Mouse (Mus musculus) bone marrow macrophage, adult 2 months (primary cell): ENCODE results near the gene Rassf2. TPM values are rescaled to one million over a fixed set of nuclear protein-coding genes. Genes with fewer than 3 reads are reported as not detected.

ENCODE experiments used
- H3K27ac ChIP-seq: 2 replicates; pipeline ENCODE4 v1.5.1; 2012; ENCODE audit warnings: low read depth, low read length; ENCODE audit not compliant: insufficient read depth
- H3K4me1 ChIP-seq: 2 replicates; pipeline ENCODE4 v1.6.1; 2012; ENCODE audit warnings: low read length; ENCODE audit not compliant: control insufficient read depth, insufficient read depth
- H3K4me3 ChIP-seq: 2 replicates; pipeline ENCODE4 v1.5.1; 2012; ENCODE audit warnings: mild to moderate bottlenecking, low read length, moderate library complexity; ENCODE audit not compliant: insufficient read depth
- CTCF ChIP-seq: IDR thresholded peaks from 2 replicates; pipeline ENCODE4 v1.5.1; 2012; ENCODE audit warnings: low read depth, mild to moderate bottlenecking, low read length, moderate library complexity
- POLR2A ChIP-seq: IDR thresholded peaks from 2 replicates; pipeline ENCODE4 v1.6.1; 2012; ENCODE audit warnings: mild to moderate bottlenecking, low read depth, low read length, borderline replicate concordance
- polyA plus RNA-seq: library from polyadenylated mRNA; stranded (reverse); fragments of >200 nt; gene quantifications from 2 replicates; pipeline ENCODE4 v1.2.4, GENCODE M21; 2012; ENCODE audit not compliant: missing spikeins, insufficient read depth, insufficient read length

Rassf2 gene
- polyA plus RNA-seq, 1 experiment = 155 TPM

- H3K4me1 ChIP-seq = peaks cover 88% of the 10 kb centered on the region
- TF ChIP-seq CTCF (no peak), POLR2A (no peak)
- H3K4me3 ChIP-seq = no peak overlapping the region
- no peak overlapping the region for H3K27ac ChIP-seq
Measured at GRCm38 (mm10) chr2:132022621-132023020, 7.4 kb downstream of the Rassf2 start.

GRCm38 (mm10) chr2:132021616-132022015 lies 8.4 kb downstream of the Rassf2 start:
- peak overlapping the region; percentile 94 for H3K27ac ChIP-seq
- no peak overlapping the region for H3K4me3 ChIP-seq
- no peak for TF ChIP-seq CTCF
- no peak for TF ChIP-seq POLR2A
- peaks cover 90% of the 10 kb centered on the region for H3K4me1 ChIP-seq

- H3K27ac ChIP-seq = peak overlapping the region; percentile 94
- TF ChIP-seq CTCF = no peak
- TF ChIP-seq POLR2A = no peak
- peaks cover 84% of the 10 kb centered on the region for H3K4me1 ChIP-seq
- peak overlapping the region; percentile 35 for H3K4me3 ChIP-seq
Measured at GRCm38 (mm10) chr2:132020991-132021541, 9.0 kb downstream of the Rassf2 start.

- Histone ChIP-seq H3K4me1 (peaks cover 78% of the 10 kb centered on the region), H3K27ac (peak overlapping the region; percentile 94), H3K4me3 (peak overlapping the region; percentile 35)
Measured at GRCm38 (mm10) chr2:132020420-132020819, 9.6 kb downstream of the Rassf2 start.

GRCm38 (mm10) chr2:132019372-132019811 lies 10.7 kb downstream of the Rassf2 start:
- peak overlapping the region; percentile 45 for H3K4me3 ChIP-seq
- peaks cover 75% of the 10 kb centered on the region for H3K4me1 ChIP-seq

More at GRCm38 (mm10) chr2:132020420-132020819, 9.6 kb downstream of the Rassf2 start:
- TF ChIP-seq CTCF (no peak), POLR2A (no peak)

GRCm38 (mm10) chr2:132018156-132018555 lies 11.9 kb downstream of the Rassf2 start:
- Histone ChIP-seq H3K4me1 (peaks cover 73% of the 10 kb centered on the region), H3K27ac (peak overlapping the region; percentile 94), H3K4me3 (peak overlapping the region; percentile 45)
- TF ChIP-seq CTCF (no peak), POLR2A (no peak)

More at GRCm38 (mm10) chr2:132019372-132019811, 10.7 kb downstream of the Rassf2 start:
- TF ChIP-seq CTCF (no peak), POLR2A (no peak)
- H3K27ac ChIP-seq = peak overlapping the region; percentile 94

GRCm38 (mm10) chr2:132017611-132018010 lies 12.4 kb downstream of the Rassf2 start:
- H3K4me3 ChIP-seq = no peak overlapping the region
- peak overlapping the region; percentile 94 for H3K27ac ChIP-seq
- peaks cover 71% of the 10 kb centered on the region for H3K4me1 ChIP-seq

GRCm38 (mm10) chr2:132016034-132016433 lies 14.0 kb downstream of the Rassf2 start:
- TF ChIP-seq CTCF = no peak
- no peak for TF ChIP-seq POLR2A
- Histone ChIP-seq H3K27ac (no peak overlapping the region), H3K4me1 (peaks cover 58% of the 10 kb centered on the region), H3K4me3 (no peak overlapping the region)

More at GRCm38 (mm10) chr2:132017611-132018010, 12.4 kb downstream of the Rassf2 start:
- no peak for TF ChIP-seq CTCF
- no peak for TF ChIP-seq POLR2A

- Histone ChIP-seq H3K4me1 (peaks cover 42% of the 10 kb centered on the region), H3K4me3 (no peak overlapping the region)
Measured at GRCm38 (mm10) chr2:132013152-132013551, 16.9 kb downstream of the Rassf2 start.

GRCm38 (mm10) chr2:132010781-132011180 lies 19.3 kb downstream of the Rassf2 start:
- TF ChIP-seq CTCF (no peak), POLR2A (no peak)
- H3K4me3 ChIP-seq = no peak overlapping the region
- H3K27ac ChIP-seq = no peak overlapping the region
- H3K4me1 ChIP-seq = peaks cover 48% of the 10 kb centered on the region

More at GRCm38 (mm10) chr2:132013152-132013551, 16.9 kb downstream of the Rassf2 start:
- H3K27ac ChIP-seq = no peak overlapping the region
- TF ChIP-seq CTCF (no peak), POLR2A (no peak)

- no peak overlapping the region for H3K4me3 ChIP-seq
- H3K4me1 ChIP-seq = peaks cover 47% of the 10 kb centered on the region
- TF ChIP-seq CTCF (no peak), POLR2A (no peak)
- H3K27ac ChIP-seq = peak overlapping the region; percentile 7
Measured at GRCm38 (mm10) chr2:132008186-132008585, 21.9 kb downstream of the Rassf2 start.
